Mouse (Mus musculus): ENCODE results near the gene Gm20388. TPM values are rescaled to one million over a fixed set of nuclear protein-coding genes. Genes with fewer than 3 reads are reported as not detected.

Gm20388 gene
- polyA plus RNA-seq, 1 experiment from 2014 or later: 1.7 TPM

DNA sequence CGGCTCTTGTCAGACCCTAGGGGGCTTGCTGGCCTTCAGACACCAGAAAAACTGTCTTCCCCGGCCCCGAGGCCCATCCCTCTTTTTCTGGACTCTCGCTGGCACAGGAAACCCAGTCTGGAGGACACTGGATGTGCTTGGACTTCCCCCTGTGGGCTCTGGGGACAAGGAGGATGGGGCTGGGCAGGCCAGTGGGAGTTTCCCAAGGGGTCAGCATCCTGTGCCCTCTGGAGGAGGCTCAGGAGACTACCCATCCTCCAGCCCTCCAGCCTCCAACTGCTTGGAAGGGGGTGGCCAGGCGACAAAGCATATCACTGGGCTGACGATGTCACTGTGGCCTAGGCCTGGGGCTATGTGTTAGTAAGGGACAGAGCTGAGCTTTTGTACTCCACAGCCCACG, 898.4 kb downstream of the Gm20388 start:
- Histone ChIP-seq H3K4me1 (replicated peaks) (peaks cover 27% of the 10 kb centered on the region), H3K27ac (0 out of 2 replicates have a peak overlapping the region, but pooled peaks have one; percentile 5), H3K9me3 (no peaks in the 10 kb centered on the region), H3K27me3 (ENCODE audit: insufficient read depth, poor library complexity, severe bottlenecking) (peaks cover 34% of the 10 kb centered on the region), H3K4me3 (no peak overlapping the region), H3K36me3 (no peaks in the 10 kb centered on the region)
- 61% methylated on average over 7 of the region's 7 CpGs for WGBS
- DNase-seq (ENCODE audit: low spot score): no peak

DNA sequence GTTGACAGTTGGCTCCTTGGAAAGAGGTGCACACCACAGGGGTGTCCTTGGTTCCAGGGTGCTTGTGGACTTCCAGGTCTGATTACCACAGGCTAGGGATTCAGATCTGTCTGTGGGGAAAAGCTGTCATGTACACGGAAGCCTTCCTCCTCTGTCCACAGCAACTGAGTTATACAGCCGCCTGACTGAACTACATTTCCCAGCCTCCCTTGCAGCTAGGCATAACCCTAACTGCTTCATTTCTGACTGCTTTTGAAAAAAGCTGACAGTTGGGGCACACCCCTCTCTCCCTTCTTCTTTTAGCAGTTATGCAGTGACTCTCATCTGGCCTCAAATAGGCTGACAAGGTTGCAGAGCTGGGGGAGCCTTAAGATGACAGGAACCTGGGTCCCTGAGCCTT, 901.3 kb downstream of the Gm20388 start:
- peaks cover 26% of the 10 kb centered on the region for H3K27me3 ChIP-seq (ENCODE audit: insufficient read depth, poor library complexity, severe bottlenecking)
- 87% methylated on average over 2 of the region's 2 CpGs for WGBS

DNA sequence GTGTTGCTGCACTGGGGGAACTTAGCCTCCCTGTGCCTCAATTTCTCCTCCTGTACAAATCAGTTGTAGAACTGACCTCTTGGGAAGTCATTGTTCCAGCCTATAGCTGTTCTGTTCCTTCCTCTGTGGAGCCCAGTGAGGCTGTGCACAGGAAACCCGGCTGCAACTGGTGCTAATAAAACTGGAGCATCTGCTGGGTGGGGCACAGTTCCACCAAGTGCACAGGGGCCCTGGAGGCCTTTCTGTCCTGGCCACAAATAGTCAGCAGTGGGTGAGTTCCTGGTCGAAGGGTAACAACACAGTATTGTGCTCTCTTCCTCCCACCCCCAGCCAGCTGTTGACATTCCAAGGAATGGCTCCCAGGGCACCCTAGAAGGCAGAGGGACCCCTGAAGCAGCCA, 902.4 kb downstream of the Gm20388 start:
- H3K4me3 ChIP-seq: no peak overlapping the region
- H3K27me3 ChIP-seq (ENCODE audit: insufficient read depth, poor library complexity, severe bottlenecking): peaks cover 30% of the 10 kb centered on the region
- H3K36me3 ChIP-seq: no peaks in the 10 kb centered on the region
- DNase-seq (ENCODE audit: low spot score): no peak
- H3K9me3 ChIP-seq: no peaks in the 10 kb centered on the region
- H3K27ac ChIP-seq: no peak overlapping the region
- WGBS: 78% methylated on average over 2 of the region's 2 CpGs
- peaks cover 19% of the 10 kb centered on the region; the same call in 1 of the 2 replicates for H3K4me1 ChIP-seq (replicated peaks)

More for the DNA sequence above, 901.3 kb downstream of the Gm20388 start:
- no peaks in the 10 kb centered on the region for H3K9me3 ChIP-seq
- no peaks in the 10 kb centered on the region for H3K36me3 ChIP-seq
- H3K27ac ChIP-seq: no peak overlapping the region
- peaks cover 26% of the 10 kb centered on the region for H3K4me1 ChIP-seq (replicated peaks)
- no peak for DNase-seq (ENCODE audit: low spot score)
- H3K4me3 ChIP-seq: no peak overlapping the region

DNA sequence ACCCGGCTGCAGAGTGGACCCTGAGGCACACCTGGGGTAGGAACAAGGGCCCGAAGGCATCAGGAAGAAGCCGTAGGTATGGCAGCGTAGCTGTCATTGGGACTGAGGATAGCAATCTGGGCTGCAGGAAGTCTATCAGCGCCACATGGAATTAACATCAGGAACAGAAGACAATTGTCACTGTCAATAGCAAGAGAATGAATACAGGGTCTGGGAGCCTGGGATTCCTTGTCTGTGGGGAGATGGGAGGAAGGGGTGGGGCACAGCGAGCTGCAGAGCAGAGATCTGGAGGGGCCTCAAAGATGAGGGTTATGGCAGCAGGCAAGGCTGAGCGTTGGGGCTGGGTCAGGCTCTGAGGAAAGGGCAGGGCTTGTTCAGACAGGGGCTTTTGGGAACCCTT, 903.2 kb downstream of the Gm20388 start:
- 84% methylated on average over 7 of the region's 7 CpGs for WGBS
- H3K9me3 ChIP-seq: no peaks in the 10 kb centered on the region
- H3K27me3 ChIP-seq (ENCODE audit: insufficient read depth, poor library complexity, severe bottlenecking): peaks cover 27% of the 10 kb centered on the region
- no peak for DNase-seq (ENCODE audit: low spot score)
- peaks cover 17% of the 10 kb centered on the region; the same call in 1 of the 2 replicates for H3K4me1 ChIP-seq (replicated peaks)
- H3K27ac ChIP-seq: 0 out of 2 replicates have a peak overlapping the region, but pooled peaks have one; percentile 8
- no peak overlapping the region for H3K4me3 ChIP-seq
- no peaks in the 10 kb centered on the region for H3K36me3 ChIP-seq

DNA sequence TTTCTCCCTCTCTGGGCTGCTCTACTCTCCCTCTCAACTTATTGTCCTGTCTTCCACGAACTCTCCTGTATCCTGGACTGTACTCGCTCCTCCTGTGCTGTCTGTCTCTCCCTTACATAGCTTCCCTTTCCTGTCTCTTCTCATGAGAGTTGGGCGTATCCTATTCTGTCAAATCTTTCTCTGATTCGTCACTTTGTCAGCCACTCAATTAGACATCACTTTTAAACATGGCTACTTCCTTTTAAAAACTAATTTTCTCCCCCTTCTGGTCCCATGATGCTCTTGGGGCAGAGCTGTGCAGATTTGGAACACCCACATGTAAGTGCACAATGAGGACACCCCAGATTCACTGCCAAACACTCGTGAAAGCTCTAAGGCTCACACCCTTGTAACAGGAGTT, 905.7 kb downstream of the Gm20388 start:
- 80% methylated on average over 5 of the region's 5 CpGs for WGBS
- Histone ChIP-seq H3K4me1 (replicated peaks) (peaks cover 25% of the 10 kb centered on the region), H3K27me3 (ENCODE audit: insufficient read depth, poor library complexity, severe bottlenecking) (peaks cover 37% of the 10 kb centered on the region), H3K4me3 (no peak overlapping the region), H3K27ac (no peak overlapping the region), H3K9me3 (peaks cover 6% of the 10 kb centered on the region; the same call in 1 of the 2 replicates), H3K36me3 (no peaks in the 10 kb centered on the region)
- no peak for DNase-seq (ENCODE audit: low spot score)

DNA sequence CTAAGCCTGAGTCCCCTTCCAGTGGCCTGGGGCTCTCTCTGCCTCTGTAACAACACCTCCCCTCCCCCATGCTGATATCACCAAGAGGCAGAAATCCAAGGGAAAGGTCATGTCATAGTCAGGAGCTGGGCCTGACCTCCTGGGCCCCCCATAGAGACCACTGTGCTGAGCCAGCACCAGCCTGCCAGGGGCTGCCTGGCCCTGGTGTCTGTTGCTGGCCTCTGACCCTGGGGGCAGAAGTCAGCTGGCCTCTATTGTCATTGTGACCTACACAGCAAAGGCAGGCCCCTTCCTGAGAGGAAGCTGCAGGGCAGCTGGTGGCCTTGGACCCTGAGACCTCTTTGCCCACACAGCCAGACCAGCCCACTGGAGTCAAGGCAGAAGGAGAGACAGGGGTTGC, 909.3 kb downstream of the Gm20388 start:
- Histone ChIP-seq H3K27ac (peak overlapping the region; percentile 50; the same call in 1 of the 2 replicates), H3K4me3 (no peak overlapping the region), H3K36me3 (no peaks in the 10 kb centered on the region), H3K27me3 (ENCODE audit: insufficient read depth, poor library complexity, severe bottlenecking) (peaks cover 39% of the 10 kb centered on the region), H3K9me3 (peaks cover 9% of the 10 kb centered on the region), H3K4me1 (replicated peaks) (peaks cover 19% of the 10 kb centered on the region)
- DNase-seq (ENCODE audit: low spot score): peak; percentile 64

DNA sequence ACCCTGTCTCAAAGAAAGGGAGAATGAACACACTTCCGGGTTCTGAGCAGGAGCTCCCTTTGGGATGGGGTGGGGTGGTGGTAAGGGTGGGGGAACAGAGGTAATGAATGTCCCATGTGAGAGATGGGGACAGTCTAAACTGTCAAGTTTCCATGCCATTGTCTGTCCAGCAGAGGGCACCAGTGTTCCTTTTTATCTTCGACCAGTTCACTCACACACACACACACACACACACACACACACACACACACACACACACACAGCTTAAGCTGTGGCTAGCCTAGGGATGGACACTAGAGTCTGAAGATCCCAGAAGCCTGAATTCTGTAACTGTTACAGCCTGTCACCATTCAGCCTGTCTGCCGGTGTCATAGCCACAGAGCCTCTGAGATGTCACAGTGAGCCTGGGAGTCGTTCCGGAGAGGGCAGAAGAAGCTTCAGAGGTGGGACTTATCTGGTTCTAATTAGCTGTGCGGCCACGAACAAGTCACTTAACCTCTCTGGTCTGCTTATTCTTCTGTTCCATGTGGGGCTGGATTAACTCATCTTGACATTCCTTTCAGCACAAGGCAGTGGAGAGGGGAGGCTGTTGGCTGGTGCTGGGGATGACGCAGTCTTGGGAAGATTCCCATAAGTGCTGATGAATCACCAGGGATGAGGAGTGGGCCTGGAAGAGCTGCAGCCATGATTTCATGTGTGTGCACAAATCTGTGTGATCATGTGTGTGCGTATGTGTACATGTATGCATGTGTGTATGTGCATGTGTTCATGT, 910.9 kb downstream of the Gm20388 start:
- Histone ChIP-seq H3K4me1 (replicated peaks) (peaks cover 31% of the 10 kb centered on the region), H3K9me3 (peaks cover 9% of the 10 kb centered on the region), H3K4me3 (no peak overlapping the region), H3K27me3 (ENCODE audit: insufficient read depth, poor library complexity, severe bottlenecking) (peaks cover 45% of the 10 kb centered on the region), H3K36me3 (no peaks in the 10 kb centered on the region), H3K27ac (no peak overlapping the region)
- WGBS: 34% methylated on average over 9 of the region's 9 CpGs
- DNase-seq (ENCODE audit: low spot score): peak; percentile 70

DNA sequence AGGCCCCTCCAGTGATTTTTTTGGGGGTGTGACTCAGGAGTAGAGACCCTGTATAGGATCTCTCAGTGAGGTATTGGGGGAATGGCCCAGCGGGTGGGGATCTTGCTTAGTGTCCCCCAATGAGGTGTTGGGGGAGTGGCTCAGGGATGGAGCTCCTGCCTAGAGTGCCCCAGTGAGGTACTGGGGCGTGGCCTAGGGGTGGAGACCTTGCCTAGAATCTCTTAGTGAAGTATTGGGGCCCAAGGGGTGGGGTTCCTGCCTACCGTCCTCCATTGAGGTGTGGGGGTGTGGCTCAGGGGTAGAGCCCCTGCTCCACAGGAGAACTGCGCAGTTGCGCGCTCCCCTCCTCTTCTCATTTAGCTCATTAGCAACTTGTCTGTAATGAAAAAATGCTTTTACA, 912.7 kb downstream of the Gm20388 start:
- WGBS: 36% methylated on average over 6 of the region's 6 CpGs
- H3K36me3 ChIP-seq: no peaks in the 10 kb centered on the region
- H3K27me3 ChIP-seq (ENCODE audit: insufficient read depth, poor library complexity, severe bottlenecking): peaks cover 54% of the 10 kb centered on the region
- peaks cover 34% of the 10 kb centered on the region for H3K4me1 ChIP-seq (replicated peaks)
- peaks cover 9% of the 10 kb centered on the region for H3K9me3 ChIP-seq
- DNase-seq (ENCODE audit: low spot score): no peak
- no peak overlapping the region for H3K27ac ChIP-seq
- no peak overlapping the region for H3K4me3 ChIP-seq

DNA sequence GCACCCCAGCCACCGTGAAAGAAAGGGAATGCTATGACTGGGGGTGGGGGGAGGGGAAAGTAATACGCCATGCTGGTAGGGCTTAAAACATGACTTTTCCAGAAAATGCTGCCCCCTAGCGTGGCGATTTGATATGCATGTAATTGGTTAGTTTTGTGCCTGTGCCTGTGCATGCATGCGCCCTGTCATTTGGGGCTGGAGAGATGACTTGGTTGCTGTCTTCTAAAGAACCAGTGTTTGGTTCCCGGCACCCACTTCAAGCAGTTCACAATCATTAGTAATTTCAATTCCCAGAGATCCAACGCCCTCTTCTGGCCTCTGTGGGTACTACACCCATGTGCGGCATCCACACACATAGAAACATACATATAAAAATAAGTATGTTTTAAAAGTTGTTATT, 913.2 kb downstream of the Gm20388 start:
- 61% methylated on average over 8 of the region's 8 CpGs for WGBS

DNA sequence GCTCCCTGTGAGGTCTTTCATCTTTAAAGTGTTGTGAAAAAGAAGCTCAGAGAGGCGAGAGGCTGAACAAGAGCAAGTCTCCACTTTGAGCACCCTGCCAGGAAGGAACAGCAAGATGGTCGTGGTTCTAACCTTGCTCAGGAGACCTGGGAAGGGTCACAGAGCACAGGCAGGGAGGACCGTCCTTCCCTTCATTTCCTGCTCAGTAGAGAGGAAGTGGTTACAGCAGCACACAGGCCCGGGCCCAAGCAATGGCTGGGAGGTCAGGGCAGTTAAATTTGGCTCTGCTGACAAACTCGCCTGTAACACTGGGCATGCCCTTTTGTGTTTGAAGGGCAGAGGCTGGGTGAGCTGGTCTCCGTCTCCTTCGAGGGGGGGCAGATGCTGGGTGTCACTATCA, 914.0 kb downstream of the Gm20388 start:
- Histone ChIP-seq H3K27ac (peak overlapping the region; percentile 30; the same call in 1 of the 2 replicates), H3K36me3 (no peaks in the 10 kb centered on the region), H3K4me3 (no peak overlapping the region), H3K9me3 (peaks cover 4% of the 10 kb centered on the region), H3K27me3 (ENCODE audit: insufficient read depth, poor library complexity, severe bottlenecking) (peaks cover 64% of the 10 kb centered on the region), H3K4me1 (replicated peaks) (peaks cover 30% of the 10 kb centered on the region)
- WGBS: 75% methylated on average over 7 of the region's 7 CpGs
- no peak for DNase-seq (ENCODE audit: low spot score)

More for the DNA sequence above, 913.2 kb downstream of the Gm20388 start:
- no peak for DNase-seq (ENCODE audit: low spot score)
- Histone ChIP-seq H3K4me1 (replicated peaks) (peaks cover 34% of the 10 kb centered on the region), H3K36me3 (no peaks in the 10 kb centered on the region), H3K4me3 (no peak overlapping the region), H3K27ac (no peak overlapping the region), H3K9me3 (peaks cover 9% of the 10 kb centered on the region), H3K27me3 (ENCODE audit: insufficient read depth, poor library complexity, severe bottlenecking) (peaks cover 58% of the 10 kb centered on the region)

DNA sequence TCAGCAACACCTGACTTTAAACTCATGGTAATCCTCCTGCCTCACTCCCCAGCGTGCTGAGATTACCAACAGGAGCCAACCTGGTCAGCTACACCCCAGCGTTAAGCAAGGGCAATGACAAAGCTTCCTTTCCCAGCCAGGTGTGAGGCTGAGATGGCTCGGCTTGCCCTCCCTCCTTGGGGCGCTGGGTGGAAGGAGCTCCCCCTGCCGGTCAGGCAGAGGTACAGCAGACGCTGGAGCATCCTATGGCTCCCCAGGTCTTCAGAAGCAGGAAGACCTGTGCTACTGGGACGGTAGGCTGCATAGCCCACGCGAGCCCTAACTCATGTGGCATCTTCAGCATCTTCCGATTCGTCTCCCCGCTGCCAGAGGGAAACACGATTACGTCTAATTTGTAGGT, 917.6 kb downstream of the Gm20388 start:
- H3K27me3 ChIP-seq (ENCODE audit: insufficient read depth, poor library complexity, severe bottlenecking): peaks cover 80% of the 10 kb centered on the region
- H3K36me3 ChIP-seq: no peaks in the 10 kb centered on the region
- H3K4me1 ChIP-seq (replicated peaks): peaks cover 41% of the 10 kb centered on the region
- H3K27ac ChIP-seq: no peak overlapping the region
- H3K4me3 ChIP-seq: no peak overlapping the region
- DNase-seq (ENCODE audit: low spot score): no peak
- WGBS: 7% methylated on average over 14 of the region's 14 CpGs
- peaks cover 4% of the 10 kb centered on the region; the same call in 1 of the 2 replicates for H3K9me3 ChIP-seq

DNA sequence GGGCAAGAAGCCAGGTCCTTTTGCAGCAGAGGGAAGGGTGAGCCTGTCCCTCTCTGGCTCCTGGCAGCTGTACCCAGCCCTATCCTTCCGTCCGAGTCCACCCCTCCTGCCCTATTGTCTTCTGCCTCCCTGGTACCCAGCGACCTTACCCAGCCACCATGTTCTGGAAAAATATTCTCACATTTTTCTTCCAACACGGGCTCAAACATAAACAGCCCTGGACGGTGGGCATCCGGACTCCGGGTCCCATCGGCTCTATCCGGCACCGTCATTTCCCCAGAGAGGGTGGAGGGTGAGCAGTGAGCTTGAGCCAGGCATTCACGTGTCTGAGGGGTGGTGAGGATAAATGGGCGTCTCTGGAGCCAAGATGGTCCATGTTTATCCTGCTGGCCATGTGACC, 920.0 kb downstream of the Gm20388 start:
- Histone ChIP-seq H3K4me3 (no peak overlapping the region), H3K27me3 (ENCODE audit: insufficient read depth, poor library complexity, severe bottlenecking) (peaks cover 96% of the 10 kb centered on the region)
- 84% methylated on average over 12 of the region's 12 CpGs for WGBS

DNA sequence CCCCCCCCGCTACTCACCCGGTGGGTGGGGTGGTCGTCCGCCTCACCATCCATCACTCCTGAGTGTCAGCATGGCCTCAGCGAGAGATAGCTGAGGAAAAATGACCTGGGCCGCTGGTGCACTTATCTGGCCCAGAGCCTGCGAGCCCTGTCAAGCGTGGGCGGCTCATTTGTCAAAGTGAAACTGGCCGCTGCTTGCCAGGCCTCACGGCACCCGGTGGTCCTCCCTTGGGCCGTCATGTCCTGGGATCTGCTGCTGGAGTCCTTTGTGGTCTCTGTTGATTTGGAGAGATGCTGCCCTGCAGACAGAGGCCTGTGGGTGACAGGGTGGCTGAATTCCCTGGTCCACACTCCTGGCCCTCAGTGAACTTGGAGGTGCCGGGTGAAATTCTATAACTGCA, 921.4 kb downstream of the Gm20388 start:
- Histone ChIP-seq H3K9me3 (no peaks in the 10 kb centered on the region), H3K27me3 (ENCODE audit: insufficient read depth, poor library complexity, severe bottlenecking) (peaks cover 95% of the 10 kb centered on the region), H3K4me3 (no peak overlapping the region), H3K36me3 (no peaks in the 10 kb centered on the region), H3K27ac (peak overlapping the region; percentile 71), H3K4me1 (replicated peaks) (peaks cover 39% of the 10 kb centered on the region)
- DNase-seq (ENCODE audit: low spot score): no peak
- WGBS: 26% methylated on average over 14 of the region's 14 CpGs

More for the DNA sequence above, 920.0 kb downstream of the Gm20388 start:
- Histone ChIP-seq H3K9me3 (no peaks in the 10 kb centered on the region), H3K4me1 (replicated peaks) (peaks cover 43% of the 10 kb centered on the region), H3K27ac (no peak overlapping the region), H3K36me3 (no peaks in the 10 kb centered on the region)
- no peak for DNase-seq (ENCODE audit: low spot score)

Data from hindbrain, embryonic 10.5 days (tissue).